Mouse (Mus musculus): ENCODE results near the gene Olfr735. TPM values are rescaled to one million over a fixed set of nuclear protein-coding genes. Genes with fewer than 3 reads are reported as not detected.

The Olfr735 gene
- total RNA-seq (2021), result not detected
- long read RNA-seq, experiment 1, result 0 reads
- long read RNA-seq, experiment 2, result 0 reads

DNA sequence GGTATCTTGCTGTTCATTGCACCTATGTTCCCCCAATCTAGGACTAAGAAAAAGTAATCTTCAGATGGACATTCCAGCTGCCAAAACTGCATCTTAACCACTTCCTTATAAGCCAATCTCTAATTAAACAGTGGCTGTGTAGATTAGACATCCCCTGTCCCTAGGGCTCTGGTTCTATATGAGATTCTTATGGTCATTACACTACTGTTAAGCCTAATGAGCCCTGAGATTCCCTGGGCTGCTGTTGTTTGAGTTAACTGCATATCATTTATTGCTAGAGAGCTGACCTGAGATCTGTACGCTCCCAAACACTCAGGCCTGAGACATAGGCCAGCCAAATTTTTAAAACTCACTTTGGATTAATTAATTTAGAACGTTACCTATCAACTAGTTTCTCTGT, at the start of gene Olfr735:
Gene Olfr735 (minus strand): TSS at position 77 of the 400 bp plus-strand sequence.
- DNase-seq (ENCODE audit: low spot score in 2 of 2), result no peak

GRCm38 (mm10) chr14:50380863-50381262, 32.2 kb upstream of the Olfr735 start, which contains the start of gene Olfr736:
Gene Olfr736, plus strand, starts transcription at chr14:50381163.
- DNase-seq (ENCODE audit: low spot score in 2 of 2), result no peak

DNA sequence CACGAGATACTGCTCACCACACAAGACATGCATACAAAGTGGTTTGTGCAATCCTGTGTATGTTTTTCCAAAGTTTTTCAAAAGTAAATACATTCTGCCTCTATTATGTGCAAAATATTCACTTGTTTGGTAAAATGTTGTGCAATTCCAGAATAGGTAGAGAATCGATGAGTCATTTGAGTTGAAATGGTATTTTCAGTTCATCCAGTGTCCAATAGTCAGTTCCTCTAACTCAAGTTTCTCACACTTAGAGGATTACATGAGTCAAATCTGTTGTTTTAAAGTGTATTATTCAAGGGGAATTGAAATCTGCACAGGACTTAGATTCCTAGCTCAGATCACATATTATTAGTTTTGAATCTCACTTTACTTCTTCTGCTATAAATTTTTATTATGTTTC, 14.9 kb upstream of the Olfr735 start:
- no peak for DNase-seq (ENCODE audit: low spot score in 2 of 2)

DNA sequence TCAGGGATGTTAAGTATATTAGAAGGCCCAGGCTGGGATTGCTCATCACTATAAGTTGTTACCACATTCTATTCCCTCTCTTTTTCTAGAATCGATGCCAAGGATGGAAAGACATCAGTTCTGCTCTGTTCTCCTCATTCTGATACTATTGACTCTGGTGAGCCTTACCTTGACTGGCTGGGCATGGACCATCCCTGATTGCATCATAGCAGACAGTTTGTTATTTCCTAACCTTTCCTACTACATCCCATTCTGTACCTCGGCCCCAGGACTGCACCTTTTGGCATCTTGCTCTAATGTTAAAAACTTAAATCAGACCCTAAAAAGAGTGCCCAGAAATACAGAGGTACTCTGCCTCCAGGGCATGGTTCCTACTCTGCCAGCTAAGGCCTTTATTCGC, 11.8 kb upstream of the Olfr735 start:
- no peak for DNase-seq (ENCODE audit: low spot score in 2 of 2)

DNA sequence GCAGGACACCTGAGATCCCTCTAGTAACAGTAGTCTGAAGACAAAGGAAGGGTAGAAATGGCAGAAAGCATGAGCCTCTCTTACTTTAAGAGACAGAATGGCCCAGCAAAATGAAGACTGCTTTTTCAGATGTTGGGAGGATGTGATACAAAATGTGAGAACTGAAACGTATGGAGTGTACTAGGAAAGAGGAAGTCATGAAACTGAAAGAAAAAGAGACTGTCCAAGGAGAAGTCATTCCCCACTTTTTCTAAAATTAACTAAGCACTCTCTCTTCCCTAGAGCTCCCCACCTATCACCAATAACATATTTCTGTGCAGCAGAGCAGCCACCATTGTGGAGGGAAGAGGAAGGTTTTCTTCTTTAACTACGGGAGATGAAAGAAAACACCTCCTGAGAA, 8.9 kb upstream of the Olfr735 start, which contains the start of gene Tlr11:
Gene Tlr11 (plus strand): TSS at position 322 of the 400 bp plus-strand sequence.
- DNase-seq (ENCODE audit: low spot score in 2 of 2), result no peak

GRCm38 (mm10) chr14:50356725-50357124, 8.1 kb upstream of the Olfr735 start:
- no peak for DNase-seq (ENCODE audit: low spot score in 2 of 2)

DNA sequence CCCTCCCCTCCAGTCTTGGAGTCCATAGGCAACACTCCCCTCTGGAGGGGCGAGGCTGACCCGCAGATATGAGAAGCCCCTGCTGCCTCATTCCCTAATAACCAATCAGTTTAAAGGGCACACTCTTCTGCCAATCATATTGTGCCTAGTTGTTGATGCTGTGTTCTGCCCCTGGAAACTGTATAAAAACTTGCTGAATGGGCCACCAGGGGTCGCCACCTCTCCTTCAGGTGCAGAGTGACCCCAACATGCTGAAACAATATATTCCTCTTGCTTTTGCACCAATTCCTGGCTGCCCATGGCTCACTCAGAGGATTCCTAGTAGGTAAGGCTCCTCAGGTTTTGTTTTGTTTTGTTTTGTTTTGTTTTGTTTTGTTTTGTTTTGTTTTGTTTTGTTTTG, 3.8 kb upstream of the Olfr735 start:
- DNase-seq (ENCODE audit: low spot score in 2 of 2), result peak in 1 of 2 experiments; percentile 3

DNA sequence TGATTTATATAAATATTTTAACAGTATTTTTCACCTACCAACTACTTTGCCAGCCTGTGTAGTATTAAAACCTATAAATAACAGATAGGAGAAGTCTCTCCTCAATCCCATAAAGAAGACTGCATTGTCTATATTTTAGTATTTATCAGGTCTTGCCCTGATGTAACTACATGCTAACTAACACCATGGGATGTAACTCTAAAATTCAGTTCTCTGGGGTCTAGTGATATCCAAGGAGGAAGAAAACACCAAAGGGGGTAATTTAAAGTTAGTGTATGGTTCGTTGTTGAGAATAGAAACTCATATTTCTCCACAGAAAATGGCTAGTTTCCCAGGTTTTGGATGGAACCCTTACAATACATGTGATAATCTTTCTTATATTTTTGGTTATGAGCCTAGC, 22.0 kb downstream of the Olfr735 start, which contains the start of gene Olfr734:
Gene Olfr734 (minus strand): TSS at position 101 of the 400 bp plus-strand sequence.
- no peak for DNase-seq (ENCODE audit: low spot score in 2 of 2)

DNA sequence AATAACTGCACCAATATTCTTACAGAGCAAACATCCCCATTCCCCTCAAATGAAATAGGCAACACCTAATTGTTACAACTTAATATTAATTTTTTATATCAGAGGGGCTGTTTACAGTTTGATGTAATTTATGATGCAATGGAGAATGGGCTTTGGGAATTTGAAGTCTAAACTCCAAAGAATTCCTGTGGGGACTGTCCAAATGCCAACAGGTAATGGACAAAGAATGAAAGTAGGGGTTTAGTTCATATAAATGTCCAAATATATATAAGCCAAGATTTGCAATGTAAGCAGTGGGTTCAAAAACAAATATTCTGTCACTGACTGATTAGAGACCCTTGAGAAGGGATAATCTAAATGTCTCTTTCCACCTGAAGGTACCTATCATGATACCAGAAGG, 47.2 kb downstream of the Olfr735 start, which contains the start of gene Olfr733:
Gene Olfr733 (minus strand): TSS at position 101 of the 400 bp plus-strand sequence.
- no peak for DNase-seq (ENCODE audit: low spot score in 2 of 2)

Other genes starting within 250 kb of the Olfr735 start
- gene Olfr727, start 225.7 kb downstream of the Olfr735 start, total RNA-seq (2021), result not detected
- gene Olfr728, start 206.2 kb downstream of the Olfr735 start, total RNA-seq (2021), result not detected
- gene Olfr729, start 196.0 kb downstream of the Olfr735 start, total RNA-seq (2021), result not detected
- gene Olfr730, start 160.7 kb downstream of the Olfr735 start, total RNA-seq (2021), result not detected
- not detected for gene Olfr731, start 107.0 kb downstream of the Olfr735 start, total RNA-seq (2021)
- gene Olfr732, start 64.7 kb downstream of the Olfr735 start, total RNA-seq (2021), result not detected
- gene Olfr733, start 47.4 kb downstream of the Olfr735 start, total RNA-seq (2021), result not detected
- not detected for gene Olfr734, start 22.1 kb downstream of the Olfr735 start, total RNA-seq (2021)
- not detected for gene Tlr11, start 9.0 kb upstream of the Olfr735 start, total RNA-seq (2021)
- not detected for gene Olfr736, start 32.3 kb upstream of the Olfr735 start, total RNA-seq (2021)
- not detected for gene Olfr738, start 58.7 kb upstream of the Olfr735 start, total RNA-seq (2021)
- gene Olfr739, start 69.8 kb upstream of the Olfr735 start, total RNA-seq (2021), result not detected
- gene Olfr740, start 96.7 kb upstream of the Olfr735 start, total RNA-seq (2021), result not detected
- gene Olfr741, start 123.9 kb upstream of the Olfr735 start, total RNA-seq (2021), result not detected
- not detected for gene Olfr742, start 154.7 kb upstream of the Olfr735 start, total RNA-seq (2021)
- not detected for gene Olfr743, start 173.0 kb upstream of the Olfr735 start, total RNA-seq (2021)

Data from left cerebral cortex, adult 18-20 months (tissue).